Mouse (Mus musculus) retina, embryonic 14.5 days (tissue): ENCODE measurements around the gene Nfkbiz.

ENCODE experiments used
- DNase-seq: peaks from one replicate; pipeline ENCODE4 v3.0.0-alpha.2; 2015; ENCODE audit warnings: low spot score

Gene Nfkbiz

DNA sequence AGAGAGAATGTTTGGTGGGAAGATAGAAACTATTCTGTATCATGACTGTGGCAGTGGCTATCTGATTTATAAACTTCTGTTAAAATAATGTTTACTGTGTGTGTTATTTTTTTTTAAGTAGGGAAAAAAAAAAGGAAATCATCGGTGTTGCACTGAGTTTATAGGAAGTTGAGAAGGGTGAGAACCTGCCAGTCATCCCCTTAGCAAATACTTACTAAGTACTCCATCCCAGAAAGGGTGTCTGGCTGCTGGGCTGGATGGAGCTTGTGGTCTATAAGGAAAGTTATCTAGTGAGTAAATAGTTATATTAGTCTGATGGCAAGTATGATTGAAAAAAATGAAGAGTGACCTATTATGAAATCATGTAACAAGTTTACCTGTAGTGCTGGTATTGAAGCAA, 37.1 kb downstream of the Nfkbiz start:
- DNase-seq = no peak

DNA sequence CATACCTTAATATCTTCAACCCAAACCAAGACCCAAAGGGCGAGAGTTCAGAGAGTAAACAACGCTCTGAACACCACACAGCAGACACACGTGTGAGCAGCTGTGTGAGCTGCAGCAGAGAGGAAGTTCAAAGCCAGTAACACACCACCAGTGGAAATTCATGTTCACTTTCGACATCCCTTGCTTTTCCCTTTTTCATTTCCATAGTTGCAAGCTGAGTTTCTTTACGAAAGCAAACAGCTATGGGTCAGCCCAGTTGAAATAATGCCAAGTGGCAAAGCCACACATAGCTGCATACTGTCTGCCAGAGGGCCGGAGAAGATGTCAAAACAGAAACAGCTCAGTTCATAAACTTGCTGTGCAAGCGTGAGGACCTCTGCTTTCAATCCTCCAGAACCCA, 39.9 kb downstream of the Nfkbiz start:
- DNase-seq = no peak

DNA sequence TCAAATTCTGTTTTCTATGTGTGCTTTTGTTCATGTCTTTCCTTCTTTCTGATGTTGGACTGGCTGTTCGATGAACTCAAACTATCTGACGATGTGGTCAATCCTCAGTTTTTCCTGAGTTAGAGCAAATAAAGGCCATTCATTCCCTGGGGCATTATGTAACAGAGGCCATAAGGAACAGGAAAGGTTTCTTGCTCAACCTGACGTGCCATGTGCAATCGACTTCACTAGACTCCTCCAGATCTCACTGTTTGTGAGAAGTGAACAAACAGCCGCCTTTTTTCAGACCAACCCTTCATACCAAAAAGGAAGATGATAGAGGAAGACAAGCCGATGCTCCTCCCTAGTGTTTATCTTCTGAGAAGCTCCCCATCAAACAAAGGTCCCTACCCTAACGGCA, 48.4 kb downstream of the Nfkbiz start:
- no peak for DNase-seq

DNA sequence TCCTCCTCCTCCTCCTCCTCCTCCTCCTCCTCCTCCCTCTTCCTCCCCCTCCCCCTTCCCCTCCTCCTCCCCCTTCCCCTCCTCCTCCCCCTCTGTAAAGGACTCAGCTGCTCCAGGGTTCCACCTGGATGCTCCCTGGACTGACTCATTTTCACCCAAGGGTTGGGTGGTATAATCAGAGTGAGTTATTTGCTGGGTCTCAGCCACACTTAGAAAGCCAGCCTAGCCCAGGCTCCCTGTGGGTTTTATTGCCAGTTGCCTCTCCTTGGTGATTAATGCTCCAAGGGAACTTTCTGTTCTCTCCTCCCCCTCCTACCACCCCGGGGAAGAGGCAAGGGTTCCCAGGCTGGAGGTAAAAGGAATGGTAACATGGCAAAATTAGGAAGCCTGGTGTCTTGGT, 49.4 kb downstream of the Nfkbiz start:
- DNase-seq = no peak

DNA sequence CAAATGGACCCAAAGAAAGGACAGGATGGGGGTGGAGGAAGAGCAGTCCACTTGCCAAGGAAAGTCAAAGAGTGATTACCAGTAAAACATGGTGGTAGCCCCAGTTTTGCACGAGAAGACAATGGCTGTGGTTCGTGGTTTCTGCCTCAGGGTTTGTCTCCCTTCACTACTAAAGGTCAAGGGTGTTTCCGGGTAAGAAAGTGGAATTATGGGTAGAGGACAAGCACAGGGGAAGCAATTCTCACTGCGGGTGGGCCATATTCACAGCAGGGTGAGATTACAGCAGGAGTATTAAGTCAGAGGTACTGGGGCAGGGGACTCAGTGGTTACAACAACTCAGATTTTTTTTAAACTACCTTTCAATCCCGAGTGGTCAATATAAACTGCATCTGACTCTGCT, 50.0 kb downstream of the Nfkbiz start:
- no peak for DNase-seq

DNA sequence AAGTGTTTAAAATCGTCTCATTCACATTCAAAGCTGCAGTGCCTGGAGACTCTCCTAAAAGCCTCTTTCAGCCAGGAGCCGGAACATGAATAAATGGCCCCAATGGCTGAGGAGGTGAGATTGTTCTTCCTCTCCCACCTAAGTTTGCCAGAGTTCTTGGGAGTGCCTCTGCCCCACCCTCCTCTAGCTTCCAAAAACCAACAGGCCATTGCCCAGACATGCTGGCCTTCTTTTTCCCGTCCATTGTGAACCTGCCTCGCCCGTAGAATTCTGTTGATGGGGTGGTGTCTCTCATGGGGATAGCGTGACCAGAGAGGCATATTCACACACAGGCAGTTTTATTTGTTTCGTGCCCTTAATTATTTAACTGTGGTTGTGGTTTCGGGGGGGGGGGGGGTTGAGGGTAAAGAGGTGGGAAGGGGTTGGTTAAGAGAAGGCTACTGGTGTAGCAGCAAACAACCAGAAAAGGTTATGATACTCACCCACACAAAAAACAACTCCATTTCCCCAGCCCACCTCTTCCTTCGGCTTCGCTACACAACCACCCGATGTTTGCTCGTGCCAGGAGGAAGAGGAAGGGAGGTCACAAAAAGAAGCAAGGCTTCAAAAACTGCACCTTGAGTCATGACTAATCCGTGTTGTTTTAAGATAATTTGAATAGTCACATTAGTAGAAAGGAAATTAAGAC, 51.2 kb downstream of the Nfkbiz start:
- DNase-seq = no peak

DNA sequence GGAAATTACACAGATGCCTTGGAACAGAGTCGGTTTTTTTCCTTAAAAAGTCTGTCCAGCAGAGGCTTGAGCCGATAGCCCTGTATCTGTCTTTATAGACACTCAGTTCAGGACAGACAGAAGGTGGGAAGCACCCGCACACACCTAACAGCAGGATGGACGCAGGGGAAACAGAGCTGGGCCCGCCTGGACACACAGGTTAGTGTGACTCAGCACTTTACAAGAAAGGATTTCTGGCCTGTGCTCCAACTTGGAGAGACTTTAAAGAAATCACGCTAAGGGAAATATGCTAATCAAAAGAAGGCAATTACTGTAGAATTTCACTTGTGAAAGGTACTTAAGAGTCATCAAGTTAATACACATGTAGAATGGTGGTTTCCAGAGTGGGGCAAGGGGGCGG, 54.3 kb downstream of the Nfkbiz start:
- DNase-seq = no peak

DNA sequence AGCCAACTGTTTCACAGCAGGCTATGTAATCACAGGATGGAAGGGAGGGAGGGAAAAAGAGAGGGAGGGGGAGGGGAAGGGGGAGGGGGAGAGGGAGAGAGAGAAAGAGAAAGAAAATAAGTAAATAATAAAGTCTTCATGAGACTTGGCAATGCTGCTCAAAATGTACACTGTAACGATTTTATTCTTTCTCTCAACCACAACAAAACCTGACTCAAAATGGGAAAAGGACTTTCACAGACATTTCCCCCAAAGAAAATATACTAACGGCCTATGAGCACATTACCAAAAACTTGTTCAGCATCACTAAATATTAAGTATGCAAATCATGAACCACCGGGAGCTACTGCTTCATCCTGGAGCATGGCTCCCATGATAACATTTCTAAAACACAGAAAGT, 54.8 kb downstream of the Nfkbiz start:
- DNase-seq = no peak

DNA sequence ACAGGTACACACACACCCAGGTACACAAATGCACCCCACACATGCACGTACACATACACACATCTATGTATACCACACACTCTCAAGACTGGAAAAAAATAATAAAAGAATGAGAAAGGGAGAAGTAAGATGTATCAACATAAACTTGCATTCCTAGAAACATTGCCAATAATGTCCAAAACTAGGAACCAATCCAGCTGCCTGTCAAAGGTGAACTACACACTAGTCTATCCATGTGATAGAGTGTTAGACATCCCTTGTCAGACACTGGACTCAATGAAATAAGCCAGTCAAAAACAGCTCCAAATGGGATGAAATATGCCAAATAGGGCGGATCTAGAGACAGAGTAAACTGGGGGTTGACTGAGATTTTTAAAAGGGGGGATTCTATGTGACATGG, 55.8 kb downstream of the Nfkbiz start:
- no peak for DNase-seq

DNA sequence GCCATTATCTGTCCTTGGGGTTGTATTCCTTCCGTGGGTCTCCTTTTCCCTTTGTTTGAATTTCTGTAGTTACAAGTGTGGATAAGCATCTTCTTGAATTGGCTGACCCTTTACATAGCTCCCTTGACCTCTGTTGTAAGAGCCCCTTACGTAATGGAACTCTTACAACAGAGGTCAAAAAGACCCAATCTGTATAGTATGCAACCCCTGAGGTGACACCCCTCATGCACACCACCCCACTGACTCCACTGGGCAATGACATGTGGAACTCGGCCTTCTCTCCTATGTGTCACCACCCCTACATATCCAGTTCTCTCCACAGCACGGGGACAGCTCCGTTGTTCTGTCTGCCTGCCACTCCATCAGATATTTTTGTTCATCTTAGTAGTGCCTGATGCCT, 56.9 kb downstream of the Nfkbiz start:
- no peak for DNase-seq

DNA sequence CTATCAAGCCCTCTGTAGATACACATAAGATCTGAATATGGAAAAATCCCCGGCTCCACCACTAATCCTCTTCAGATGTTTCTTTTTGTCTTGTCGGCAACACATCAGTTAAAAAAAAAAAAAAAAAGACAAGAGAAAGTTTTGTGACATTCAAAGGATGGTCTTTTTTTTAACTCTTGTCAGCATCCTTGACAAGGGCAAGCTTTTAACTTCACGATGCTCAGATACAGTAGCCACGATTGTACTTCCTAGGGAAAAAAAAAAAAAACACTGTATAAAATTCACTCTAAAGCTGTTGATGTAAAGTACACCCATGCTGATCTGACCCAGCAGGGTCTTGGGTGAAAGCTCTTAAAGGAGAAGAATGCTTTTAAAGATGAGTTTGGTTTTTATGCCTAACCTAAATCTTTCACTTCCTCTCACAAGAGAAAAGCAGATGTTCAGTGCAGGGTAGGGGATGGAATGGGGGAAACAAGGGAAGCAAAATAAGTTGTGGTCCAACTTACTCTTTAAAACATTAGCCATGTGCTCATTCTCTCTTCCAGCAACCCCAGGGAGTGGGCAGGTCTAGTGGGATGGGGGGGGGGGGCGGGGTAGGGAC, 57.6 kb downstream of the Nfkbiz start:
- DNase-seq = no peak

DNA sequence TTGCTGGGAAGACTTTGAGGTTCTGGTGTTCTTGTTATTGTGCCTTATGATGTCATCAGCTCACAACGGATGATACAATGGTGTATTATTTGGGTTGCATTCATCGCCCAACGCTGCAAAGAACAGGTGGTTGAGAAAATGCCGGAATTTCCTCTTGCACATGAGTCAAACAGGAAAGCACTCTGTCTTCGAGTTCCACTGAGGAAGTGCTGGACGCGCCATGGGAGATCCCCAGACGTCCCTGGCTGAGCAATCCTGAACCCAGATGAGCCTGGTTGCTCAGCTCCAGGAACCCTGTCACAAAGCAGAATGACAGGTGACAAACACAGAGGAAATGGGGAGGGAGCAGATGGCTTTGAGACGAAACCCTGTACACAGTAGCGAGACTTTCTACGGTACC, 62.4 kb downstream of the Nfkbiz start:
- no peak for DNase-seq

DNA sequence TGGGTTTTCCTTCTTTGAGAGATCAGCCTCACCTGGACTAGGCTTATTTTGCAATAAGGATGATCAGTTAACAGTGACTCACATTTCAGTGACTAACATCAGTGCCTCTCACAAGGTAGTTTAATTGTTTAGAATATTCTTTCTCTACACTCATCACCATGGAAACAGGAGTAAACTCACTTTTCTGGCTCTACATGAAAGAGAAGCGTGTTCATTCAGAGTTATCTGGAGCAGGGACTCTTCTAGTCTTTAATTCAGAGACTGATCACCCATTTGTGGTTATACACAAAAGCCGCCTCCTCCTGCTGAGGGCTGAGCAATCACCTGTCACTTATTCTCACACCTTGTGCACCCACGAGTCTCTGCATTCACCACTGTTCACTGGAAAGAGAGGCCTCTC, 68.5 kb downstream of the Nfkbiz start:
- DNase-seq = no peak
